Mouse (Mus musculus) forebrain, embryonic 10.5 days (tissue): Measurements from ENCODE around the gene Itsn1. TPM values are rescaled to one million over a fixed set of nuclear protein-coding genes. Genes with fewer than 3 reads are reported as not detected.

Experiments used
- DNase-seq: peaks from one replicate; pipeline ENCODE4 v3.0.0-alpha.2; 2017; ENCODE audit warnings: low spot score; ENCODE audit errors: extremely low spot score
- H3K27ac ChIP-seq: fragments of 300-500 bp; sonication (generic); 2 replicates; pipeline ENCODE4 v1.5.1; 2016; ENCODE audit warnings: mild to moderate bottlenecking
- H3K27me3 ChIP-seq: fragments of 300-500 bp; sonication (generic); 2 replicates; pipeline ENCODE4 v1.6.1; 2016; ENCODE audit warnings: mild to moderate bottlenecking; ENCODE audit not compliant: poor library complexity, severe bottlenecking
- H3K36me3 ChIP-seq: fragments of 300-500 bp; sonication (generic); replicated peaks from 2 replicates; pipeline ENCODE4 v1.6.1; 2016; ENCODE audit warnings: mild to moderate bottlenecking, moderate library complexity
- H3K4me1 ChIP-seq: fragments of 300-500 bp; sonication (generic); 2 replicates; pipeline ENCODE4 v1.6.1; 2016
- H3K4me3 ChIP-seq: fragments of 300-500 bp; sonication (generic); 2 replicates; pipeline ENCODE4 v1.5.1; 2016; ENCODE audit warnings: mild to moderate bottlenecking, moderate library complexity
- H3K9me3 ChIP-seq: fragments of 300-500 bp; sonication (generic); 2 replicates; pipeline ENCODE4 v1.6.1; 2016; ENCODE audit warnings: mild to moderate bottlenecking, moderate library complexity
- WGBS: fragments of 180-500 bp; shearing (Covaris S2); methylation state at CpG from one replicate; pipeline ENCODE4 v1.1.7; 2016; 5-methylcytosine and 5-hydroxymethylcytosine counted together
- polyA plus RNA-seq: library from polyadenylated mRNA; unstranded; fragments of >200 nt; fragmentation: Nextera tagmentation; extraction: Ambion mirVana; gene quantifications from 2 replicates; pipeline ENCODE4 v1.2.1, GENCODE M21; 2016

Gene Itsn1
- polyA plus RNA-seq, 1 experiment from 2014 or later, result 38.7 TPM

- WGBS, result 87% methylated on average over 11 of the region's 11 CpGs
- Histone ChIP-seq H3K27ac (no peak overlapping the region), H3K36me3 (no peaks in the 10 kb centered on the region), H3K9me3 (no peaks in the 10 kb centered on the region), H3K27me3 (no peaks in the 10 kb centered on the region), H3K4me1 (peaks cover 2% of the 10 kb centered on the region), H3K4me3 (no peak overlapping the region)
- no peak for DNase-seq
Observed at GRCm38 (mm10) chr16:91905127-91905860, 176.2 kb downstream of the Itsn1 start.

- H3K4me1 ChIP-seq, result no peaks in the 10 kb centered on the region
- H3K4me3 ChIP-seq, result no peak overlapping the region
- 92% methylated on average over 10 of the region's 10 CpGs for WGBS
- H3K36me3 ChIP-seq, result no peaks in the 10 kb centered on the region
- no peaks in the 10 kb centered on the region for H3K9me3 ChIP-seq
- no peaks in the 10 kb centered on the region for H3K27me3 ChIP-seq
- no peak for DNase-seq
- no peak overlapping the region for H3K27ac ChIP-seq
Observed at GRCm38 (mm10) chr16:91905987-91906386, 176.9 kb downstream of the Itsn1 start.

GRCm38 (mm10) chr16:91906672-91907071, 177.6 kb downstream of the Itsn1 start:
- H3K4me3 ChIP-seq, result no peak overlapping the region
- WGBS, result 89% methylated on average over 5 of the region's 5 CpGs
- H3K4me1 ChIP-seq, result no peaks in the 10 kb centered on the region

GRCm38 (mm10) chr16:91907158-91907557, 178.1 kb downstream of the Itsn1 start:
- H3K4me1 ChIP-seq, result no peaks in the 10 kb centered on the region
- H3K27ac ChIP-seq, result no peak overlapping the region
- no peak for DNase-seq
- no peaks in the 10 kb centered on the region for H3K27me3 ChIP-seq
- 89% methylated on average over 11 of the region's 11 CpGs for WGBS
- H3K9me3 ChIP-seq, result no peaks in the 10 kb centered on the region
- no peak overlapping the region for H3K4me3 ChIP-seq
- no peaks in the 10 kb centered on the region for H3K36me3 ChIP-seq

More at GRCm38 (mm10) chr16:91906672-91907071, 177.6 kb downstream of the Itsn1 start:
- H3K9me3 ChIP-seq, result no peaks in the 10 kb centered on the region
- DNase-seq, result no peak
- H3K27me3 ChIP-seq, result no peaks in the 10 kb centered on the region
- H3K27ac ChIP-seq, result no peak overlapping the region
- H3K36me3 ChIP-seq, result no peaks in the 10 kb centered on the region

GRCm38 (mm10) chr16:91909569-91910335, 180.7 kb downstream of the Itsn1 start:
- no peaks in the 10 kb centered on the region for H3K4me1 ChIP-seq
- no peaks in the 10 kb centered on the region for H3K36me3 ChIP-seq
- H3K4me3 ChIP-seq, result no peak overlapping the region
- WGBS, result 87% methylated on average over 15 of the region's 15 CpGs
- no peaks in the 10 kb centered on the region for H3K9me3 ChIP-seq
- no peaks in the 10 kb centered on the region for H3K27me3 ChIP-seq
- no peak overlapping the region for H3K27ac ChIP-seq
- DNase-seq, result no peak

- Histone ChIP-seq H3K4me1 (peaks cover 37% of the 10 kb centered on the region), H3K9me3 (no peaks in the 10 kb centered on the region), H3K36me3 (peaks cover 6% of the 10 kb centered on the region; the same call in 1 of the 2 replicates), H3K27me3 (no peaks in the 10 kb centered on the region), H3K4me3 (peak overlapping the region; percentile 32), H3K27ac (peak overlapping the region; percentile 62; the same call in 1 of the 2 replicates)
- peak; percentile 83 for DNase-seq
- 39% methylated on average over 17 of the region's 17 CpGs for WGBS
Observed at GRCm38 (mm10) chr16:91917631-91918096, 188.6 kb downstream of the Itsn1 start.

GRCm38 (mm10) chr16:91918461-91918860, 189.4 kb downstream of the Itsn1 start:
- H3K9me3 ChIP-seq, result no peaks in the 10 kb centered on the region
- peaks cover 14% of the 10 kb centered on the region for H3K36me3 ChIP-seq
- H3K4me1 ChIP-seq, result peaks cover 37% of the 10 kb centered on the region
- 67% methylated on average over 4 of the region's 4 CpGs for WGBS
- no peak overlapping the region for H3K4me3 ChIP-seq
- H3K27ac ChIP-seq, result peak overlapping the region; percentile 62
- no peaks in the 10 kb centered on the region for H3K27me3 ChIP-seq
- no peak for DNase-seq

- 54% methylated on average over 6 of the region's 6 CpGs for WGBS
- Histone ChIP-seq H3K4me3 (no peak overlapping the region), H3K9me3 (no peaks in the 10 kb centered on the region), H3K4me1 (peaks cover 37% of the 10 kb centered on the region), H3K27ac (peak overlapping the region; percentile 62; the same call in 1 of the 2 replicates), H3K27me3 (no peaks in the 10 kb centered on the region), H3K36me3 (peaks cover 20% of the 10 kb centered on the region)
- DNase-seq, result no peak
Observed at GRCm38 (mm10) chr16:91919056-91919455, 190.0 kb downstream of the Itsn1 start.

GRCm38 (mm10) chr16:91921340-91921739, 192.3 kb downstream of the Itsn1 start:
- H3K4me1 ChIP-seq, result peaks cover 30% of the 10 kb centered on the region
- no peaks in the 10 kb centered on the region for H3K9me3 ChIP-seq
- H3K4me3 ChIP-seq, result no peak overlapping the region
- H3K27ac ChIP-seq, result no peak overlapping the region
- WGBS, result 95% methylated on average over 11 of the region's 11 CpGs
- no peak for DNase-seq
- no peaks in the 10 kb centered on the region for H3K27me3 ChIP-seq
- peaks cover 43% of the 10 kb centered on the region for H3K36me3 ChIP-seq

- Histone ChIP-seq H3K27me3 (no peaks in the 10 kb centered on the region), H3K36me3 (peaks cover 59% of the 10 kb centered on the region), H3K4me1 (peaks cover 15% of the 10 kb centered on the region), H3K9me3 (no peaks in the 10 kb centered on the region), H3K27ac (no peak overlapping the region), H3K4me3 (no peak overlapping the region)
- no peak for DNase-seq
- WGBS, result 89% methylated on average over 8 of the region's 8 CpGs
Observed at GRCm38 (mm10) chr16:91922939-91923338, 193.9 kb downstream of the Itsn1 start.

- no peak overlapping the region for H3K27ac ChIP-seq
- H3K27me3 ChIP-seq, result no peaks in the 10 kb centered on the region
- 94% methylated on average over 8 of the region's 8 CpGs for WGBS
- no peaks in the 10 kb centered on the region for H3K9me3 ChIP-seq
- no peak for DNase-seq
- H3K4me3 ChIP-seq, result no peak overlapping the region
- peaks cover 74% of the 10 kb centered on the region for H3K36me3 ChIP-seq
- peaks cover under 1% of the 10 kb centered on the region; the same call in 1 of the 2 replicates for H3K4me1 ChIP-seq
Observed at GRCm38 (mm10) chr16:91924426-91924825, 195.3 kb downstream of the Itsn1 start.

- no peak for DNase-seq
- Histone ChIP-seq H3K27ac (no peak overlapping the region), H3K9me3 (no peaks in the 10 kb centered on the region), H3K27me3 (no peaks in the 10 kb centered on the region), H3K4me1 (peaks cover 11% of the 10 kb centered on the region), H3K36me3 (peaks cover 70% of the 10 kb centered on the region), H3K4me3 (no peak overlapping the region)
- WGBS, result 88% methylated on average over 16 of the region's 16 CpGs
Observed at GRCm38 (mm10) chr16:91927911-91928630, 199.0 kb downstream of the Itsn1 start.
